Comparison of ENCODE assay signal across 14 mouse cellular contexts in the genomic region with DNA sequence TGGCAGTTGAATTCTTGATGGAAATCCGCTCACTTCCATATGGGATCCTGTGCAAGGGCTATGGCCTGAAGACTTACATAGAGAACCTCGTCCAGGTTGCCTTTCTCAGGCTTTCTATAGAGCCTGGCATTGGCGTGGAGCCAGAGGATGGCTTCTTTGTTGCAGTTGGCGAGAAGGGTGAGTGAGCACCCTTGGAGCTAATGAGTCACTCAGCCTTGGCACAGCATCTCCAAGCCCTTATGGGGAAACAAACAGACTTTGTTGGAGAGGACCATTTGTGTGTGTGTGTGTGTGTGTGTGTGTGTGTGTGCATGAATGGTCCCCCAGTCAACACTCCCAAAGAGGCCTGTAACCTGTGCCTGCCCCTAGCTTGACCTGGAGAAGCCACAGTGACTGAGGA. TPM values are rescaled to one million over a fixed set of nuclear protein-coding genes. Genes with fewer than 3 reads are reported as not detected.
DNase-seq lines count a peak whose midpoint lies in the region; ATAC-seq and TF ChIP-seq lines count a peak whose summit lies in the region.
"Had no signal": no experiment of that assay in that cellular context is flagged by ENCODE, and none has a peak within 500 bp of the region (broad histone marks: within the 10 kb centered on the region; RNA-seq: fewer than 3 reads in every experiment).

No protein-coding gene starts in this region.

- DNase-seq in lung, postnatal 0 days (ENCODE audit: low spot score), result no peak
- DNase-seq in lung, adult 18-20 months, result no peak
- peak; percentile 56 to 87 for DNase-seq in adrenal gland, adult (ENCODE audit: inconsistent age in 2 of 2, low spot score in 1 of 2)
- DNase-seq in cerebellum, adult 11-12 months, result peak; percentile 62
- peak; percentile 66 for DNase-seq in kidney, postnatal 10 days
- DNase-seq in heart, adult 18-20 months, result no peak
- no peak for DNase-seq in thymus, postnatal 25 days
- DNase-seq: heart, adult 2 months; liver, embryonic 13.5 days had no signal

- no peak for TF ChIP-seq EP300 in lung, postnatal 0 days (IDR thresholded peaks at IDR 0.05)

- no peaks in the 10 kb centered on the region for H3K9me3 ChIP-seq in lung, postnatal 0 days (ENCODE audit: low read length)
- no peaks in the 10 kb centered on the region for H3K9me3 ChIP-seq in hindbrain, embryonic 16.5 days (ENCODE audit: control insufficient read depth, low read length)
- H3K9me3 ChIP-seq: embryonic facial prominence, embryonic 12.5 days; hindbrain, embryonic 13.5 days; liver, embryonic 13.5 days; neural tube, embryonic 12.5 days had no signal

- H3K9ac ChIP-seq in lung, postnatal 0 days (replicated peaks; ENCODE audit: low read depth), result no peak overlapping the region
- no peak overlapping the region for H3K9ac ChIP-seq in hindbrain, embryonic 16.5 days (ENCODE audit: low read depth, low read length)
- H3K9ac ChIP-seq: embryonic facial prominence, embryonic 12.5 days; hindbrain, embryonic 13.5 days; liver, embryonic 13.5 days; neural tube, embryonic 12.5 days had no signal

- no peak overlapping the region for H3K4me2 ChIP-seq in lung, postnatal 0 days (replicated peaks; ENCODE audit: low read depth, low read length)
- H3K4me2 ChIP-seq in hindbrain, embryonic 16.5 days (ENCODE audit: low read length), result no peak overlapping the region
- H3K4me2 ChIP-seq: embryonic facial prominence, embryonic 12.5 days; hindbrain, embryonic 13.5 days; liver, embryonic 13.5 days; neural tube, embryonic 12.5 days had no signal

- peak; percentile 27; the same call in 1 of the 2 replicates for ATAC-seq in lung, postnatal 0 days
- no peak for ATAC-seq in hindbrain, embryonic 16.5 days

- no peak for TF ChIP-seq CTCF in lung, postnatal 0 days (IDR thresholded peaks at IDR 0.05)

- peaks cover 12% of the 10 kb centered on the region; the same call in 1 of the 2 replicates for H3K4me1 ChIP-seq in lung, postnatal 0 days (ENCODE audit: insufficient read depth, low read depth, low read length)
- peaks cover 4% of the 10 kb centered on the region for H3K4me1 ChIP-seq in hindbrain, embryonic 16.5 days (ENCODE audit: control insufficient read depth, insufficient read depth, low read depth, low read length)
- H3K4me1 ChIP-seq: liver, embryonic 13.5 days had no signal

- no peak overlapping the region for H3K4me3 ChIP-seq in lung, postnatal 0 days (ENCODE audit: low read depth, low read length)
- no peak overlapping the region for H3K4me3 ChIP-seq in hindbrain, embryonic 16.5 days (ENCODE audit: low read length)
- H3K4me3 ChIP-seq: embryonic facial prominence, embryonic 12.5 days; heart, adult 2 months; hindbrain, embryonic 13.5 days; left cerebral cortex, adult 2 months; liver, embryonic 13.5 days; neural tube, embryonic 12.5 days had no signal

- no peaks in the 10 kb centered on the region for H3K36me3 ChIP-seq in lung, postnatal 0 days (ENCODE audit: insufficient read depth, low read length)
- H3K36me3 ChIP-seq in hindbrain, embryonic 16.5 days (ENCODE audit: control insufficient read depth, insufficient read depth, low read length), result no peaks in the 10 kb centered on the region
- H3K36me3 ChIP-seq: embryonic facial prominence, embryonic 12.5 days; hindbrain, embryonic 13.5 days; liver, embryonic 13.5 days; neural tube, embryonic 12.5 days had no signal

- 77% methylated on average over 4 of the region's 4 CpGs for WGBS in lung, postnatal 0 days
- 59% methylated on average over 4 of the region's 4 CpGs for WGBS in hindbrain, embryonic 16.5 days

- H3K27ac ChIP-seq in lung, postnatal 0 days (ENCODE audit: low read length), result no peak overlapping the region
- no peak overlapping the region for H3K27ac ChIP-seq in hindbrain, embryonic 16.5 days (ENCODE audit: low read depth, low read length)
- H3K27ac ChIP-seq: embryonic facial prominence, embryonic 12.5 days; heart, adult 2 months; hindbrain, embryonic 13.5 days; left cerebral cortex, adult 2 months; liver, embryonic 13.5 days; neural tube, embryonic 12.5 days had no signal

- no peaks in the 10 kb centered on the region for H3K27me3 ChIP-seq in lung, postnatal 0 days (replicated peaks; ENCODE audit: insufficient read depth, low read length)
- no peaks in the 10 kb centered on the region for H3K27me3 ChIP-seq in hindbrain, embryonic 16.5 days (replicated peaks; ENCODE audit: control insufficient read depth, insufficient read depth, low read length)
- H3K27me3 ChIP-seq: embryonic facial prominence, embryonic 12.5 days; liver, embryonic 13.5 days; neural tube, embryonic 12.5 days had no signal

RNA-seq across cellular contexts. Expression of gene Maf, which starts 57.0 kb away (rescaled TPM):
- polyA plus RNA-seq in lung, postnatal 0 days (2015; fragmentation: Nextera tagmentation; extraction: Ambion mirVana), result 11.7 and 14.4 TPM in 2 replicates
- polyA plus RNA-seq in hindbrain, embryonic 16.5 days (2015; fragmentation: Nextera tagmentation; extraction: Ambion mirVana), result 10.0 and 10.4 TPM in 2 replicates
- 1 to 10 TPM; 8.5 to 9.1 TPM for total RNA-seq in heart, adult 18-20 months (2021)

Comparison
In these comparisons a context has a peak if more than half of its experiments do, and no peak if none do; other contexts are left out.
1. DNase-seq: peak in adrenal gland, adult (2 of 2), cerebellum, adult 11-12 months (single experiment) and kidney, postnatal 10 days (single experiment); none in lung, postnatal 0 days (single experiment), lung, adult 18-20 months (0 of 2), heart, adult 18-20 months (0 of 2) and thymus, postnatal 25 days (single experiment).